Mouse (Mus musculus) mouse trophoblast stem cell (cell line): ENCODE data around the gene Dcaf17.

Experiments
- in situ Hi-C, 2 experiments: fragments of 300-500 bp; cut with MseI, MboI; formaldehyde crosslinking; loops; 2 replicates in 1 of 2; 3 replicates in 1 of 2; pipeline ENCODE4 v1.15.1; 2025

Gene Dcaf17

DNA sequence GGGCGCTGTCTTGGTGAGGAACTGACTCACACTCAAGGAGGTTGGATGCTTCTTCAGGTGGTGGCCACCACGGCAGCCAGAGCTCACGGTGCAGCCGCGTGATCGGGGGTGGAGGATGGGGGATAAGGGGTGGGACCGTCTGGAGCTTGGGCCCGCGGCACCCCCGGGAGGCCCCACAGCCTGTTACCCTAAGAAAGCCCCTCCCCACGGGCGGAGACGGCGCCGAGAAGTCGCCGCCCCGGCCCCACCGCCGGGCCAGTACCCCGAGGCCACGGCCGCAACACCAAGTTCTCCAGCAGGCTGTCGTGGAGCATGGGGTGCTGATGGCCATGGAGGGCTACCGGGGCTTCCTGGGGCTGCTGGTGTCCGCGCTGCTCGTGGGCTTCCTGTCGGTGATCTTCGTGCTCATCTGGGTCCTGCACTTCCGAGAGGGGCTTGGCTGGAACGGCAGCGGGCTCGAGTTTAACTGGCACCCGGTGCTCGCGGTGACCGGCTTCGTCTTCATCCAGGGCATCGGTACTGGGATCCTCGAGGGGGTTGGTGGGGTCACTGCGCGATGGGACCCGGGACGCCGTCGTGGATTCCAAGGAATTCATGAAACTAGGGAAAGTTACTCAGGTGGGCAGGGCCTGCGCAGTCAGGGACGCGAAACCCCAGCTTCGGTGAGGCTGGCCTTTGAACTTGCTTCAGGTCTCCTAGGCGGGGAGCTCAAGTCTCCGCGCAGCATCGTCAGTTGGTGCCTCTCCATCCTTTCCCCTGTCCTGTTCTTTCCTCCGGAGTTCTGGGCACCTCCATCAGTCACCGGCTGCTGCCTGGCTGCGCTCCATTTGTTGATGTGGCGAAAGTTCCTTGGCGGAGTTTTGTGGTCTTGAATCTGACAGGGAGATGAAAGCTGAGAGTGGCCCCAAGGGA, 62.9 kb downstream of the Dcaf17 start, which contains the start of gene Cybrd1:
Gene Cybrd1, plus strand, starts transcription at position 127 of the 912 bp plus-strand sequence.
- in situ Hi-C loops, result no loop called here

DNA sequence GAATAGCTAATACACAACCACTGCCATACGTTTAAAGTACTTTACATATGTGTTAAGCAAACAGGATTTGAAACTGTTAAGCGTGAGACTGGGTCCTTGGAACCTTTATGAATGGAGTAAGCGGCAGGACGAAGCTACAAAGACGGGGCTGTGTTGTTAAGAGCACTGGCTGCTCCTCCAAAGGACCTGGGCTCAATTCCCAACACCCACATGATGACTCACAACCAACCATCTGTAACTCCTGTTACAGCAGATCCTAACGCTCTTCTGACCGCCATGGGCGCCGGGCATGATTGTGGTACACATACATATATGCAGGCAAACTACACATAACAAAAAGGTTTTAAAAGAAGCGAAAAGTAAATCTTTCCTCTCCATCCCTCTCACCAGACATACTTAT, 65.7 kb downstream of the Dcaf17 start:
- in situ Hi-C loops, result no loop called here

DNA sequence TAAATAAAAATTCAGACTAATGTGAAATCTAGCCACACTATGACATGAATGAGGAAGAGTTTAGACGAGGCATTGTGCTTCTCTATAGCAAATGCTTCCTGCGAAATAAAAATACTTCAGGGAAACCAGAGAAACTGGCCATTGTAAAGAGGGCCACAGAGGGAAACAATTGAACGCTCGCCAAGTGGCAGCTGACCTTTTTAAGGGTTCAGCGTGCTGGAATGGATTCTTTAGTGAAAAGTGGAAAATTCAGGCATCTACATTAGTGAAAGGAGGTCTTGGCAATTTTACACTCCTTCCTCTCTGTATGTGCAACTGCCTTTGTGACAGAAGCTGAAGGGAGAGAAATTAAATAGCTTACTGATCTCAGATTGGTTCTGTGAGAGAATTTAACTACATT, 66.3 kb downstream of the Dcaf17 start:
- in situ Hi-C loops, result no loop called here

DNA sequence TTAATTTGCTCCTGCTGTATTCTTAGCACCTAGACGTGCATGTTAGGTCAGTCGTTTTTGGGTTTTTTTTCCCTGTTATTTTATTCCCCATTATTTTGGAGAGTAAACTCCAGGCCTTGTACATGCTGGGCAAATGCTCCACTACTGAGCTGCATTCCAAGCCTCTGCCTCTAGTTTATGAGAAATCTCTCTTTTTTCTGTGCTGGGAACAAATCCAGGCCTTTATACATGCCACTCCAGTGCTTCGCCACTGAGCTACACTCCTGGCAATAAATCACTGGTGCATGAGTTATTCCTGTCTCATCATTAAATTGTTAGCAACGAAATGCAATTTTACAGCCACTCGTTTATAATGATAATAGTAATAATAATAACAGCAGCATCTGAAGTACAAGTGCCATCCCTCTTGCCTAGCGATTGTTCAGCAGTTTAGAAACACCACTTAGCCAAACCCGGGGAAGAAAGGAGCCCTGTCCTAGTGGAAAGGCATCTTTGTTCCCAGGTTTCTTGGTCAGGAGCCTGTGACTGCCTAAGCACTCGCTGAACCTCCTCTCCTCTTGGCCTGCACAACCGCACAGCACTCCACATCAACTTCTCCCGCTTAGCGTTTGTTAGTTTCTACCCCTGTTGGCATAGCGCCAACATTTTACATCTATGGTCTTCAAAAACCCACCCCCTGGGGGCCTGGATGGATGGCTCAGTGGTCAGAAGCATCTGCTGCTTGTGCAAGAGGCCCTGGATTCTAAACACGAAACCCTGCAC, 67.3 kb downstream of the Dcaf17 start:
- in situ Hi-C loops, result no loop called here

DNA sequence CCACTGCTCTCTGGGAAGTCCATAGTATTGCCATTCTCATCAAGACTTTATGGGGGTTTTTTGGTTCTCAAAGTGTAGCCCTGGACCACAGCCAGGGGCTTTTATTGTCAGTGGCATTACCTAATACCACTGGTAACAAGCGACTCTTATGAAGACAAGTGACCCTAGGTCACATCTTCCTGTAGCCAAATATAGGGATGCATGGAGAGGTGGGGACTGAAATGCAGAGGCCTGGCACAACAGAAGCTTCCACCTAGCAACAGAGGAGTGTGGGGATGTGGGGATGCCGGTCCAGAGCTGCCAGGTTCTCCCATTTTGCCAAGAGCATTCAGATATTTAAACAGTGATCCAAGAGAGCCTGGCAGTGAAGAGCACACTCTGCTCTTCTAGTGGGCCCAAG, 68.5 kb downstream of the Dcaf17 start:
- in situ Hi-C loops, result no loop called here

DNA sequence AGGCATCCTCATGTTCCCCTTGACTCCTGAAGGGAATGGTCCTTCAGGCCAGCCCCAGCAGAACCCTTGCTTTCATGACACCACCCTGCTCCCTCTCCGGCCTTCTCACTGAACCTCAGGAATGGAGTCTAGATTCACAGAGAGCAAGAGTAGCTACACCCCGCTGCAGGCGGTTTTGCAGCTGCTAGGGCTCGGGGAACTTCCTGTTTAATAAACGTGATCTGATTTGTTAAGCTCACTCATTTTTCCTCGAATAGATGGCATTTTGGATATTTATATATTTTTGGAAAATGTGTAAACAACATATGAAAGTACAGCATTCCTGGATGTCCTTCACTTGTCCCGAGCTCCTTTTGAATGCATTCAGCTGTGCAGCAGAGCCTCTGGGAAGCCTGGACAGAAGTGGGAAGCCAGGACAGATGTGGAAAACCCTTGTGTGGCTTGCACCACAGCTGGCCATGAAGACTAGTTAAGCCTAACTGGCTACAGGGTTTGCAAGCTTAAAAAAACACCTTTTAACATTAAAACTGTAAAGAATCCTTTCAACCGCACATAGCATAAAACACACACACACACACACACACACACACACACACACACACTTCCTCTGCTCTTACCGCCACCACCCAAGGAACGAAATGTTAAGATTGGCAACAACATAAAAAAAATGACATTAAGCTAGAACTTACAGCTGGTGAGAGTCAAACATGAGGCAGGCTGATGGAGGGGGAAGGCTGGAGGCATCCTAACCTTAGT, 72.8 kb downstream of the Dcaf17 start:
- in situ Hi-C loops, result no loop called here

DNA sequence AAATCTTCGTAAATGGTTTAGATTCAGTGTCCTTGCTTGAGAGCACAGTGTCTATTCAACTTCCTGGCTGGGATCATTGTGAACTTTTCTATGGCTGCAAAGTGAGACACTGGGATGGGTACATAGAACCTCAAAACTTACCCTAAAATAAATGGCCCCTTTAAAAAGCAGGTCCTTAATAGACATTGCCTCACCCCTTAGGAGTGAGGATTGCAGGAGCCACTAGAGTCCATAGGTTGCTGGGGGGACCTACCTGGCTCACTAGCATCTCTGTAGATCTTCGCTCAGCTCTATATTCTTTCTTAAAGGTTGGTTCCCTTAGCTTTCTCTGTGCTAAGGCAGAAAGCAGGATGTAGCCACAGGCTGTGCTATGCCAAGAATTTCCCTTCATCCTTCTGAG, 75.2 kb downstream of the Dcaf17 start:
- in situ Hi-C loops, result no loop called here

DNA sequence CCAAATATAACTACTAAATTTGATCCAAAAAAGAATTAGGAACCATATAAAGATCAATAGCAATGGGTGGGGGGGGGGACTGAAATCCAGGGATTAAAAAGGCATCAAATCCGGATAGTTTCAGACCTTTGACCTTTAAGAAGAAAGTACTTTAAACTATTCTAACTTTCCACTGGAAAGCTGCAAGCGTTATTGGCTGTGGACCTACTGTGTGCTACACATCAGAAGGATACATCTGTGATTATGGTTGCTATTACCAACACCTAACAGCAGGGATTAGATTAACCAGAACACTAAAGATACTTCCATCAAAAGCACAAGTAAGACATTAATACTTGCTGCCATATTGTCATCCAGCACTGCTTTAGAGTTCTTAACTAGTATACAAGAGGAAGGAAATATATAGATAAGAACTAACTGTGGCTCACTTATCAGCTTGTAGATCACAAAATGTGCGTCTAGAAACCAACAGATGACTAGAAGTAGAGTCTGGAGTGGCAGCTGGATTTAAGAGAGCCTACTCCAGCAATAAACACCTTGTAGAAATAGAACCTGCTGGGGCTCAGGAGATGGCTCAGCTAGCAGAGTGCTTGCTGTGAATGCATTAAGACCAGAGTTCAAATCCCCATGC, 76.9 kb downstream of the Dcaf17 start:
- in situ Hi-C loops, result no loop called here

DNA sequence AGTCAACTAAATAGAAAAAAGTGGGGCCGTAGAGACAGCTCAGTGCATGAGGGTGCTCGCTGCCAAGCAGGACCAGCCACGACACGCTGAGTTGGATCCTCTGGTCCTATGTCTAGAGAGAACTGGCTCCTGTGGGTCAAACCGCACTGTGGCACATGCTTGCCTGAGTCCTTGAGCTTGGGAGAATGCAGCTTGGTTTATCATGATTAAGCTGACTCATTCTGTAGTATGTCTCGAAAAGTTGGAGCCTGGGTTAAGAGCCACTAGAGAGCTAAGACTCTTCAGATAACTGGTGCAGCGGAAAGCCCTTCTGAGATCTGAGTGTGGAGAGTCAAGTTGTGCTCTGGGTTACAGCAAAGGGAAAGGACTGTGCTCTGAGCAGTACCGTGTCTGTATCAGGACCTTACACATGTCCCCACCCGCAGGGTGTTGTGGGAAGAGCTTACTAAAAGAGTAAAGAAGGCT, 78.9 kb downstream of the Dcaf17 start:
- in situ Hi-C loops, result no loop called here

DNA sequence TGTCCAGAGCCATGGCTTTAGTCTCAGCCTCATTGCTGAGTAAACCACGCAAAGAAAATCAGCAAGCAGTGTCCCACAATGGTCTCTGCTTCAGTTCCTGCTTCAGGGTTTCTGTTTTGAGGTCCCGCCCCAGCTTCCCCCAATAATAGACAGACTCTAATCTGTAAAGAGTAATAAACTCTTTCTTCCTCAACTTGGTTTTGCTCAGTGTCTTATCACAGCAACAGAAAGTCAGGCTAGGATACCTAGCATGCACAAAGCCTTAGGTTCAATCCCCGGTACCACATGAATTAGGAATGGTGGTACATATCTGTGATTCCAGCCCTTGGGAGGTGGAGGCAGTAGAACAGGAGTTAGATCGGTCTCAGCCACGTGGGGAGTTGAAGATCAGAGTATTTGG, 79.7 kb downstream of the Dcaf17 start:
- in situ Hi-C loops, result no loop called here

DNA sequence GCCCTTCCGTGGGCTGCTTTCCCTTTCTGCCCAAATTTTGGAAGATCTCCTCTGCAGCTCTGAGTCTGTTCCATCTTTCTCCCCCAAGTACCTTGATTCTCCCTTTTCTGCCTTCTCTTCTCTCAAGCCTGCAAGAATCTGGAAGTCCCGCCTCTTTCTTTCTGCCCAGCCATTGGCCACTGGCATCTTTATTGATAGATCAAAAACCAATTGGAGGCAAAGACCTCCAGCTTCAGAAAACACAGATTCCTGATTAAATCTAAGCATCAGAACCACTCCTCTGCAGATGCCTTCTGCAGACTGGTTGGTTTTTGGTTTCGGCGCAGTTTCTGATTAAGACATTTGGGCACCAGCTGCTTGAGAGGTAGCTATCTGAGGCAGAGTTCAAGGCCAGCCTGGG, 85.5 kb downstream of the Dcaf17 start:
- in situ Hi-C loops, result no loop called here

DNA sequence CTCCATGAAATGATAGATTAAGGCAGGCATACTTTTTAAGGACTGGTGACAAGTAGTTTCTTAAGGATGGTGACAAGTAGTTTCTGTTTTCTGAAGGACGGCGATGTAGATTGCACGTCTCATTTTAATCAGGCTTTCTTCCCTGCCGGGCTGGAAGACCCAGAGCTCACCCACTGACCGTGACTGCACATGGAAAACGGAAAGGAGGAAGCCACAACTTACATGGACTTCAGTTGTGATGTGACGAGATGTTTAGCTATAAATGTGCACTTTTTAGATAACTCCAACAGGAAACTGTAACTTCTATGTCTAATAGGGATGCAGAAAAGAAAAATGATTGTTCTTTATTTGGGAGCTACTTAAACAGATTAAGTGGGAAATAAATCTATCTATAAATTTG, 87.3 kb downstream of the Dcaf17 start:
- in situ Hi-C loops, result no loop called here

DNA sequence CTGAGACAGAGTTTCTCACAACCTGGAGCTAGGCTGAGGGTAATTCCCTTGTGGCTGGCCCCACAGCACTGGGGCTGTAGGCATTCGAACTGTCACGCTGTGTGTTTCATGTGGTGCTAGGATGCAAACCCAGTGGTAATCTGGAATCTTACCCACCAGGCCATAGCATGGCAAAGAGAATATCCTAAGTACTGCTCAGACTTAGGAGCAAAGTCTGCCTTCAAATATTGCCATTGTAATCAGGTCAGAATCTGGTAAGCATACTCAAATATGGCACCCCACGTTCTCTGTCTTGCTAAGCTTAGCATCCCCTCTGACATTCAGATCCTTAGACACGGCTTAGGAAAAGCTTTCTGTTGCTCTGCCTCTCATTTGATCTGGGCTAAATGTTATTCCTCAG, 90.7 kb downstream of the Dcaf17 start:
- in situ Hi-C loops, result no loop called here

DNA sequence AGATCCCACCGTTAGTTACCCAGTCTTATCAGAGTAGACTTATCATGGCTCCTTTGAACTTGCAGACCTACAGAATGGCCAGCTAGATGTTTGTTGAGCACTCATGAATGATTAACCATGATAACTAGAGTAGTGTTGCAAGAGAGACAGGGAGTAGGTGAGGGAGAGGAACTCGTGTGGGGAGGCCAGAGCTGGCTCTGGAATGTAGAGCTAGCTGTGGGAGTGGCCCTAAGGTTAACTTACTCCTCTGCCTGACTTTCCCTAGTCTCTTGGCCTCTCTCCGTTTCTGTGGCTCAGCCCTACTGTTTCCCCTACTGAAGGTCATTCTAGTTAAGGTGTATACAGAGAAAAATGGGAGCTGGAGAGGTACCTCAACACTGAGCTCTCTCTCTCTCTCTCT, 91.1 kb downstream of the Dcaf17 start:
- in situ Hi-C loops, result no loop called here

DNA sequence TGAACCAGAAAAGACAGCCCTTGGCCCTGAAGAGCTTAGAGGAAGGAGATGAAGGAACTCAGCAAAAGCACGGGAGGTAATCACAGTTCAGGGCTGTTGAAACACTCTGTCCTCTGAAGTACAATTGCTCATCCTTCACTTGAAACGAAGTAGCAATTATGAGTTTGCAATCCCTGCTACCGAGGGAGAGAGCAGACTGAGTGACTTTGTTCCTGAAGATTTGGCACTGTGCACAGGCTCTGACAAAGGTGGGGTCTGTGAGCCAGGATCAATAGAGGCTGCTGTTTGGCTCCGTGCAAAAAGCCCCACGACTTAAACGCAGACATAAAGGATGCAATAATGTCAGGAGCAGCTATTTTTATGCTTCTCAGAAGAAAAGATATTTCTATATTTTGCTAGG, 92.7 kb downstream of the Dcaf17 start:
- in situ Hi-C loops, result no loop called here
